Mouse (Mus musculus): ENCODE results near the gene Slc16a7. TPM values are rescaled to one million over a fixed set of nuclear protein-coding genes. Genes with fewer than 3 reads are reported as not detected.

Slc16a7 gene
- polyA plus RNA-seq, 1 experiment, result 8.9 TPM

GRCm38 (mm10) chr10:125372666-125373065 lies 16.6 kb downstream of the Slc16a7 start:
- Histone ChIP-seq H3K27me3 (ENCODE audit: control insufficient read depth, insufficient read depth, low read length) (no peaks in the 10 kb centered on the region), H3K27ac (ENCODE audit: insufficient read depth, low read length) (no peak overlapping the region), H3K4me1 (ENCODE audit: control insufficient read depth, insufficient read depth, low read length) (no peaks in the 10 kb centered on the region; the same call in 1 of the 2 replicates), H3K4me3 (replicated peaks; ENCODE audit: insufficient read depth, low read depth, low read length) (no peak overlapping the region)
- TF ChIP-seq CTCF (IDR thresholded peaks at IDR 0.05; ENCODE audit: borderline replicate concordance, insufficient read depth, low read depth, low read length), result no peak
- no peak for TF ChIP-seq POLR2A (IDR thresholded peaks at IDR 0.05; ENCODE audit: borderline replicate concordance, insufficient read depth, low read length)
- 83% methylated on average over 13 of the region's 13 CpGs for WGBS
- no peak for DNase-seq

- 66% methylated on average over 11 of the region's 11 CpGs for WGBS
- no peak overlapping the region for H3K27ac ChIP-seq (ENCODE audit: insufficient read depth, low read length)
- no peak for DNase-seq
- no peaks in the 10 kb centered on the region for H3K27me3 ChIP-seq (ENCODE audit: control insufficient read depth, insufficient read depth, low read length)
- TF ChIP-seq POLR2A (IDR thresholded peaks at IDR 0.05; ENCODE audit: borderline replicate concordance, insufficient read depth, low read length) (no peak), CTCF (IDR thresholded peaks at IDR 0.05; ENCODE audit: borderline replicate concordance, insufficient read depth, low read depth, low read length) (no peak)
- H3K4me1 ChIP-seq (ENCODE audit: control insufficient read depth, insufficient read depth, low read length), result no peaks in the 10 kb centered on the region; the same call in 1 of the 2 replicates
- H3K4me3 ChIP-seq (replicated peaks; ENCODE audit: insufficient read depth, low read depth, low read length), result no peak overlapping the region
These were observed 17.8 kb downstream of the Slc16a7 start for GRCm38 (mm10) chr10:125371451-125371850.

- 87% methylated on average over 8 of the region's 8 CpGs for WGBS
These were observed 19.1 kb downstream of the Slc16a7 start for GRCm38 (mm10) chr10:125370037-125370610.

GRCm38 (mm10) chr10:125358479-125358878 lies 30.8 kb downstream of the Slc16a7 start:
- TF ChIP-seq POLR2A (IDR thresholded peaks at IDR 0.05; ENCODE audit: borderline replicate concordance, insufficient read depth, low read length), result no peak
- no peak for TF ChIP-seq CTCF (IDR thresholded peaks at IDR 0.05; ENCODE audit: borderline replicate concordance, insufficient read depth, low read depth, low read length)
- DNase-seq, result no peak
- Histone ChIP-seq H3K27me3 (ENCODE audit: control insufficient read depth, insufficient read depth, low read length) (no peaks in the 10 kb centered on the region), H3K4me3 (replicated peaks; ENCODE audit: insufficient read depth, low read depth, low read length) (no peak overlapping the region), H3K4me1 (ENCODE audit: control insufficient read depth, insufficient read depth, low read length) (no peaks in the 10 kb centered on the region; the same call in 1 of the 2 replicates), H3K27ac (ENCODE audit: insufficient read depth, low read length) (no peak overlapping the region)
- WGBS, result 86% methylated on average over 7 of the region's 7 CpGs

More at GRCm38 (mm10) chr10:125370037-125370610, 19.1 kb downstream of the Slc16a7 start:
- no peak for TF ChIP-seq CTCF (IDR thresholded peaks at IDR 0.05; ENCODE audit: borderline replicate concordance, insufficient read depth, low read depth, low read length)
- TF ChIP-seq POLR2A (IDR thresholded peaks at IDR 0.05; ENCODE audit: borderline replicate concordance, insufficient read depth, low read length), result no peak
- Histone ChIP-seq H3K27me3 (ENCODE audit: control insufficient read depth, insufficient read depth, low read length) (no peaks in the 10 kb centered on the region), H3K4me3 (replicated peaks; ENCODE audit: insufficient read depth, low read depth, low read length) (no peak overlapping the region), H3K27ac (ENCODE audit: insufficient read depth, low read length) (no peak overlapping the region), H3K4me1 (ENCODE audit: control insufficient read depth, insufficient read depth, low read length) (no peaks in the 10 kb centered on the region)
- no peak for DNase-seq

- Histone ChIP-seq H3K4me1 (ENCODE audit: control insufficient read depth, insufficient read depth, low read length) (no peaks in the 10 kb centered on the region), H3K27ac (ENCODE audit: insufficient read depth, low read length) (no peak overlapping the region), H3K27me3 (ENCODE audit: control insufficient read depth, insufficient read depth, low read length) (no peaks in the 10 kb centered on the region), H3K4me3 (replicated peaks; ENCODE audit: insufficient read depth, low read depth, low read length) (no peak overlapping the region)
- whole genome bisulfite sequencing, result 32% methylated on average over 7 of the region's 7 CpGs
- DNase-seq, result no peak
- no peak for TF ChIP-seq CTCF (IDR thresholded peaks at IDR 0.05; ENCODE audit: borderline replicate concordance, insufficient read depth, low read depth, low read length)
- no peak for TF ChIP-seq POLR2A (IDR thresholded peaks at IDR 0.05; ENCODE audit: borderline replicate concordance, insufficient read depth, low read length)
These were observed 36.5 kb downstream of the Slc16a7 start for GRCm38 (mm10) chr10:125352805-125353204.

GRCm38 (mm10) chr10:125348171-125348570 lies 41.1 kb downstream of the Slc16a7 start:
- WGBS, result 19% methylated on average over 3 of the region's 3 CpGs
- H3K27me3 ChIP-seq (ENCODE audit: control insufficient read depth, insufficient read depth, low read length), result no peaks in the 10 kb centered on the region
- H3K4me1 ChIP-seq (ENCODE audit: control insufficient read depth, insufficient read depth, low read length), result no peaks in the 10 kb centered on the region
- DNase-seq, result no peak
- TF ChIP-seq CTCF (IDR thresholded peaks at IDR 0.05; ENCODE audit: borderline replicate concordance, insufficient read depth, low read depth, low read length) (no peak), POLR2A (IDR thresholded peaks at IDR 0.05; ENCODE audit: borderline replicate concordance, insufficient read depth, low read length) (no peak)
- H3K4me3 ChIP-seq (replicated peaks; ENCODE audit: insufficient read depth, low read depth, low read length), result no peak overlapping the region
- H3K27ac ChIP-seq (ENCODE audit: insufficient read depth, low read length), result no peak overlapping the region

GRCm38 (mm10) chr10:125347149-125347548 lies 42.1 kb downstream of the Slc16a7 start:
- Histone ChIP-seq H3K4me3 (replicated peaks; ENCODE audit: insufficient read depth, low read depth, low read length) (no peak overlapping the region), H3K4me1 (ENCODE audit: control insufficient read depth, insufficient read depth, low read length) (no peaks in the 10 kb centered on the region), H3K27ac (ENCODE audit: insufficient read depth, low read length) (no peak overlapping the region), H3K27me3 (ENCODE audit: control insufficient read depth, insufficient read depth, low read length) (no peaks in the 10 kb centered on the region)
- no peak for DNase-seq
- TF ChIP-seq CTCF (IDR thresholded peaks at IDR 0.05; ENCODE audit: borderline replicate concordance, insufficient read depth, low read depth, low read length) (no peak), POLR2A (IDR thresholded peaks at IDR 0.05; ENCODE audit: borderline replicate concordance, insufficient read depth, low read length) (no peak)
- 95% methylated on average over 6 of the region's 6 CpGs for WGBS

- H3K4me3 ChIP-seq (replicated peaks; ENCODE audit: insufficient read depth, low read depth, low read length), result no peak overlapping the region
- TF ChIP-seq POLR2A (IDR thresholded peaks at IDR 0.05; ENCODE audit: borderline replicate concordance, insufficient read depth, low read length) (no peak), CTCF (IDR thresholded peaks at IDR 0.05; ENCODE audit: borderline replicate concordance, insufficient read depth, low read depth, low read length) (no peak)
- WGBS, result 87% methylated on average over 4 of the region's 4 CpGs
- no peak for DNase-seq
- H3K27ac ChIP-seq (ENCODE audit: insufficient read depth, low read length), result no peak overlapping the region
- no peaks in the 10 kb centered on the region for H3K4me1 ChIP-seq (ENCODE audit: control insufficient read depth, insufficient read depth, low read length)
- no peaks in the 10 kb centered on the region for H3K27me3 ChIP-seq (ENCODE audit: control insufficient read depth, insufficient read depth, low read length)
These were observed 42.9 kb downstream of the Slc16a7 start for GRCm38 (mm10) chr10:125346364-125346763.
